ENCODE assay signal across 15 mouse cellular contexts in genomic region chr4:81530546-81530945, GRCm38 (mm10).
DNase-seq lines count a peak whose midpoint lies in the region; ATAC-seq and TF ChIP-seq lines count a peak whose summit lies in the region.
"Had no signal": no experiment of that assay in that cellular context is flagged by ENCODE, and none has a peak within 500 bp of the region (broad histone marks: within the 10 kb centered on the region; RNA-seq: fewer than 3 reads in every experiment).

No protein-coding gene starts in this region.

- H3K9me3 ChIP-seq in limb, embryonic 14.5 days (ENCODE audit: control insufficient read depth, low read length), result no peaks in the 10 kb centered on the region
- H3K9me3 ChIP-seq in limb, embryonic 10.5 days (replicated peaks), result no peaks in the 10 kb centered on the region
- no peaks in the 10 kb centered on the region for H3K9me3 ChIP-seq in midbrain, embryonic 11.5 days (ENCODE audit: control insufficient read depth, low read length)
- H3K9me3 ChIP-seq: midbrain, embryonic 13.5 days had no signal

- no peak overlapping the region for H3K9ac ChIP-seq in limb, embryonic 14.5 days (ENCODE audit: low read depth, low read length, severe bottlenecking)
- H3K9ac ChIP-seq in midbrain, embryonic 11.5 days (ENCODE audit: low read length), result no peak overlapping the region
- H3K9ac ChIP-seq: midbrain, embryonic 13.5 days had no signal

- TF ChIP-seq POLR2A in limb, embryonic 14.5 days (IDR thresholded peaks at IDR 0.05; ENCODE audit: borderline replicate concordance, extremely low read depth, insufficient read depth, insufficient read length), result no peak

- no peak overlapping the region for H3K27ac ChIP-seq in limb, embryonic 14.5 days (replicated peaks; ENCODE audit: low read depth, low read length)
- H3K27ac ChIP-seq in limb, embryonic 10.5 days, result no peak overlapping the region
- H3K27ac ChIP-seq in midbrain, embryonic 11.5 days (ENCODE audit: low read depth, low read length), result no peak overlapping the region
- H3K27ac ChIP-seq: hindbrain, postnatal 0 days; midbrain, embryonic 13.5 days had no signal

- no peak overlapping the region for H3K4me2 ChIP-seq in limb, embryonic 14.5 days (replicated peaks; ENCODE audit: low read depth, low read length, severe bottlenecking)
- H3K4me2 ChIP-seq in midbrain, embryonic 11.5 days, result no peak overlapping the region
- H3K4me2 ChIP-seq: liver, embryonic 11.5 days; midbrain, embryonic 13.5 days had no signal

- no peak for ATAC-seq in limb, embryonic 14.5 days (ENCODE audit: low FRiP score, low read depth)
- no peak for ATAC-seq in midbrain, embryonic 11.5 days (ENCODE audit: low FRiP score)
- ATAC-seq: forebrain, embryonic 14.5 days; hindbrain, postnatal 0 days; midbrain, embryonic 13.5 days had no signal

- H3K36me3 ChIP-seq in limb, embryonic 14.5 days (ENCODE audit: control insufficient read depth, insufficient read depth, low read length), result no peaks in the 10 kb centered on the region
- H3K36me3 ChIP-seq in limb, embryonic 10.5 days, result no peaks in the 10 kb centered on the region
- H3K36me3 ChIP-seq in midbrain, embryonic 11.5 days (ENCODE audit: control insufficient read depth, insufficient read depth, low read length), result no peaks in the 10 kb centered on the region
- H3K36me3 ChIP-seq: midbrain, embryonic 13.5 days had no signal

- H3K27me3 ChIP-seq in limb, embryonic 14.5 days (ENCODE audit: control insufficient read depth, insufficient read depth, low read length), result no peaks in the 10 kb centered on the region
- no peaks in the 10 kb centered on the region for H3K27me3 ChIP-seq in limb, embryonic 10.5 days (ENCODE audit: low read depth, poor library complexity, severe bottlenecking)
- no peaks in the 10 kb centered on the region for H3K27me3 ChIP-seq in midbrain, embryonic 11.5 days (ENCODE audit: control insufficient read depth, insufficient read depth, low read length)
- H3K27me3 ChIP-seq: midbrain, embryonic 13.5 days had no signal

- H3K4me3 ChIP-seq in limb, embryonic 14.5 days (replicated peaks; ENCODE audit: low read length), result no peak overlapping the region
- no peak overlapping the region for H3K4me3 ChIP-seq in limb, embryonic 10.5 days
- no peak overlapping the region for H3K4me3 ChIP-seq in midbrain, embryonic 11.5 days (ENCODE audit: low read depth, low read length)
- H3K4me3 ChIP-seq: midbrain, embryonic 13.5 days had no signal

- peaks cover 4% of the 10 kb centered on the region; the same call in 1 of the 2 replicates for H3K4me1 ChIP-seq in limb, embryonic 14.5 days (ENCODE audit: control insufficient read depth, insufficient read depth, low read length)
- H3K4me1 ChIP-seq in limb, embryonic 10.5 days, result no peaks in the 10 kb centered on the region
- no peaks in the 10 kb centered on the region for H3K4me1 ChIP-seq in midbrain, embryonic 11.5 days (ENCODE audit: control insufficient read depth, insufficient read depth, low read length)
- H3K4me1 ChIP-seq: midbrain, embryonic 13.5 days had no signal

- 73% methylated on average over 2 of the region's 2 CpGs for WGBS in limb, embryonic 14.5 days
- WGBS in limb, embryonic 10.5 days, result 91% methylated on average over 2 of the region's 2 CpGs
- 90% methylated on average over 2 of the region's 2 CpGs for WGBS in midbrain, embryonic 11.5 days

- peak; percentile 36 for DNase-seq in limb, embryonic 14.5 days (ENCODE audit: low spot score)
- DNase-seq in limb, embryonic 10.5 days (ENCODE audit: low spot score), result no peak
- peak; percentile 24 for DNase-seq in fibroblast of lung, adult 2 months (ENCODE audit: low read depth)
- DNase-seq in gonadal fat pad, adult 2 months (ENCODE audit: low read depth), result peak; percentile 47
- DNase-seq in lung, postnatal 36 days, result peak; percentile 57
- DNase-seq in embryo, embryonic 10 days (ENCODE audit: low spot score), result no peak
- no peak for DNase-seq in midbrain, embryonic 11.5 days (ENCODE audit: low spot score, missing footprints)
- DNase-seq: cerebellum, adult 18-20 months; kidney, adult 2 months; kidney, postnatal 36 days; right cerebral cortex, postnatal 25 days had no signal

Comparison
In these comparisons a context has a peak if more than half of its experiments do, and no peak if none do; other contexts are left out.
1. DNase-seq: peak in limb, embryonic 14.5 days (single experiment), fibroblast of lung, adult 2 months (single experiment), gonadal fat pad, adult 2 months (single experiment) and lung, postnatal 36 days (single experiment); none in limb, embryonic 10.5 days (single experiment), embryo, embryonic 10 days (single experiment) and midbrain, embryonic 11.5 days (single experiment).